Comparison of ENCODE assay signal across 8 mouse cellular contexts in genomic region chr15:25713587-25714361, GRCm38 (mm10).
DNase-seq lines count a peak whose midpoint lies in the region; ATAC-seq and TF ChIP-seq lines count a peak whose summit lies in the region.

No protein-coding gene starts in this region.

- 51% methylated on average over 38 of the region's 38 CpGs for WGBS in hindbrain, embryonic 11.5 days
- 78% methylated on average over 38 of the region's 38 CpGs for WGBS in lung, postnatal 0 days

- DNase-seq in brain, adult 2 months (ENCODE audit: low read depth, low spot score), result peak; percentile 94
- DNase-seq in hindbrain, embryonic 11.5 days (ENCODE audit: low spot score), result no peak
- peak; percentile 45 to 54 for DNase-seq in left cerebral cortex, adult 18-20 months (ENCODE audit: low spot score in 2 of 2)
- peak; percentile 76 for DNase-seq in retina, adult 2 months (ENCODE audit: low read depth, low spot score)
- DNase-seq in thymus, postnatal 14 days, result no peak
- no peak for DNase-seq in lung, postnatal 0 days (ENCODE audit: low spot score)

- no peak for TF ChIP-seq CTCF in E14TG2a.4 (conservative IDR thresholded peaks at IDR 0.05; ENCODE audit: low read length)
- TF ChIP-seq CTCF in lung, postnatal 0 days (IDR thresholded peaks at IDR 0.05), result no peak

- H3K9ac ChIP-seq in hindbrain, embryonic 11.5 days (ENCODE audit: low read depth, low read length), result no peak overlapping the region
- no peak overlapping the region for H3K9ac ChIP-seq in lung, postnatal 0 days (replicated peaks; ENCODE audit: low read depth)

- peaks cover 8% of the 10 kb centered on the region for H3K36me3 ChIP-seq in E14TG2a.4 (ENCODE audit: insufficient read depth, low read length)
- no peaks in the 10 kb centered on the region for H3K36me3 ChIP-seq in hindbrain, embryonic 11.5 days (ENCODE audit: control insufficient read depth, insufficient read depth, low read length)
- H3K36me3 ChIP-seq in lung, postnatal 0 days (ENCODE audit: insufficient read depth, low read length), result no peaks in the 10 kb centered on the region

- H3K4me3 ChIP-seq in E14TG2a.4 (replicated peaks; ENCODE audit: low read length), result peak overlapping the region; percentile 78
- no peak overlapping the region for H3K4me3 ChIP-seq in hindbrain, embryonic 11.5 days (ENCODE audit: low read depth, low read length)
- H3K4me3 ChIP-seq in lung, postnatal 0 days (ENCODE audit: low read depth, low read length), result no peak overlapping the region

- peaks cover 12% of the 10 kb centered on the region; the same call in 1 of the 2 replicates for H3K27me3 ChIP-seq in E14TG2a.4 (ENCODE audit: insufficient read depth, low read length)
- H3K27me3 ChIP-seq in hindbrain, embryonic 11.5 days (ENCODE audit: control insufficient read depth, insufficient read depth, low read length), result no peaks in the 10 kb centered on the region
- H3K27me3 ChIP-seq in lung, postnatal 0 days (replicated peaks; ENCODE audit: insufficient read depth, low read length), result no peaks in the 10 kb centered on the region

- no peak for ATAC-seq in hindbrain, embryonic 11.5 days (ENCODE audit: low FRiP score)
- no peak for ATAC-seq in lung, postnatal 0 days
- no peak for ATAC-seq in activated CD4-positive, CD25-positive, alpha-beta regulatory T cell, adult 4 months

- no peak overlapping the region for H3K27ac ChIP-seq in hindbrain, embryonic 11.5 days (ENCODE audit: low read depth, low read length)
- H3K27ac ChIP-seq in lung, postnatal 0 days (ENCODE audit: low read length), result no peak overlapping the region

- H3K4me1 ChIP-seq in E14TG2a.4 (replicated peaks; ENCODE audit: low read depth, low read length), result peaks cover 56% of the 10 kb centered on the region
- 0 out of 2 replicates have a peak, but pooled peaks cover 2% of the 10 kb centered on the region for H3K4me1 ChIP-seq in hindbrain, embryonic 11.5 days (replicated peaks; ENCODE audit: control insufficient read depth, insufficient read depth, low read length)
- peaks cover 6% of the 10 kb centered on the region; the same call in 1 of the 2 replicates for H3K4me1 ChIP-seq in lung, postnatal 0 days (ENCODE audit: insufficient read depth, low read depth, low read length)

- no peaks in the 10 kb centered on the region for H3K9me3 ChIP-seq in E14TG2a.4 (ENCODE audit: low read length)
- no peaks in the 10 kb centered on the region for H3K9me3 ChIP-seq in hindbrain, embryonic 11.5 days (ENCODE audit: control insufficient read depth, low read length)
- H3K9me3 ChIP-seq in lung, postnatal 0 days (ENCODE audit: low read length), result no peaks in the 10 kb centered on the region

- TF ChIP-seq EP300 in lung, postnatal 0 days (IDR thresholded peaks at IDR 0.05), result no peak

- H3K4me2 ChIP-seq in hindbrain, embryonic 11.5 days (replicated peaks; ENCODE audit: low read depth, low read length), result peak overlapping the region; percentile 20
- H3K4me2 ChIP-seq in lung, postnatal 0 days (replicated peaks; ENCODE audit: low read depth, low read length), result no peak overlapping the region

Comparison
In these comparisons a context has a peak if more than half of its experiments do, and no peak if none do; other contexts are left out.
1. DNase-seq: peak in brain, adult 2 months (single experiment), left cerebral cortex, adult 18-20 months (2 of 2) and retina, adult 2 months (single experiment); none in hindbrain, embryonic 11.5 days (single experiment), thymus, postnatal 14 days (single experiment) and lung, postnatal 0 days (single experiment).